24 mouse cellular contexts compared by ENCODE assay signal in the genomic region with DNA sequence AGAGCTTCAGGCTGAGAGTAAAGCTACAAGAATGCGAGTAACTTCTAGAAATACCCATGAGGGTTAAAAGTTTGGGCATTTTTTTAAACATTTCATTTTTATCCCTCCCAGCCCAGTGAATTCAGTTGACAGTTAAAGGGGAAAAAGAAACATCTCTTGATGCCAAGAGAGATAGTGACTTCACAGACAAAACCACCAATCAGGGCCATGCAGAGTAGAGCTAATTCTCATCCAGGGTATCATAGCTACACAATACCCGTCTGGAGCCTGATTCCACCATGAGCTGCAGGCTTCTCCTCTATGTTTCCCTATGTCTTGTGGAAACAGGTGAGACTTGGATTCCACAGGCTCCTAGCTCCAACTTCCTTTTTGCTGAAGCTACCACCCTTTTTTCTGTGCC. TPM values are rescaled to one million over a fixed set of nuclear protein-coding genes. Genes with fewer than 3 reads are reported as not detected.
"Had no signal": no experiment of that assay in that cellular context is flagged by ENCODE, and none has a peak within 500 bp of the region (broad histone marks: within the 10 kb centered on the region; RNA-seq: fewer than 3 reads in every experiment).

No protein-coding gene starts in this region.

- DNase-seq: kidney, adult 18-20 months; kidney, postnatal 10 days; kidney, postnatal 4 days; liver; liver, embryonic 13.5 days; liver, postnatal 0 days; lung, postnatal 14 days; retina, postnatal 1 day; right cerebral cortex, postnatal 4 days; spleen, adult 18-20 months had no signal

- H3K27me3 ChIP-seq: intestine, embryonic 15.5 days; limb, embryonic 12.5 days; liver, embryonic 13.5 days; lung, embryonic 15.5 days; midbrain, embryonic 12.5 days; neural tube, embryonic 12.5 days had no signal

- H3K9me3 ChIP-seq: intestine, embryonic 15.5 days; limb, embryonic 12.5 days; liver, embryonic 13.5 days; lung, embryonic 15.5 days; midbrain, embryonic 12.5 days; neural tube, embryonic 12.5 days had no signal

- H3K36me3 ChIP-seq: intestine, embryonic 15.5 days; limb, embryonic 12.5 days; liver, embryonic 13.5 days; lung, embryonic 15.5 days; midbrain, embryonic 12.5 days; neural tube, embryonic 12.5 days had no signal

- ATAC-seq: intestine, embryonic 15.5 days; midbrain, embryonic 16.5 days had no signal

- H3K27ac ChIP-seq: intestine, embryonic 15.5 days; layer of hippocampus, adult 2 months; limb, embryonic 12.5 days; liver, embryonic 13.5 days; lung, embryonic 15.5 days; macrophage; midbrain, embryonic 12.5 days; neural tube, embryonic 12.5 days had no signal

- H3K4me2 ChIP-seq: intestine, embryonic 15.5 days; limb, embryonic 12.5 days; liver, embryonic 13.5 days; lung, embryonic 15.5 days; midbrain, embryonic 12.5 days; neural tube, embryonic 12.5 days had no signal

- H3K9ac ChIP-seq: intestine, embryonic 15.5 days; limb, embryonic 12.5 days; liver, embryonic 13.5 days; liver, postnatal 0 days; lung, embryonic 15.5 days; midbrain, embryonic 12.5 days; neural tube, embryonic 12.5 days had no signal

- H3K4me3 ChIP-seq: intestine, embryonic 15.5 days; layer of hippocampus, adult 2 months; limb, embryonic 12.5 days; liver, embryonic 13.5 days; lung, embryonic 15.5 days; midbrain, embryonic 12.5 days; neural tube, embryonic 12.5 days had no signal

- H3K4me1 ChIP-seq: intestine, embryonic 15.5 days; limb, embryonic 12.5 days; liver, embryonic 13.5 days; lung, embryonic 15.5 days; midbrain, embryonic 12.5 days; neural tube, embryonic 12.5 days had no signal

RNA-seq across cellular contexts. Expression of a gene that starts 26.8 kb away (rescaled TPM):
- total RNA-seq: layer of hippocampus, adult 2 months; layer of hippocampus, postnatal 10 days; left cerebral cortex, postnatal 36 days; megakaryocyte-erythroid progenitor cell, adult 5-6 weeks; neutrophil, adult 5-6 weeks had no signal
- polyA plus RNA-seq: kidney, embryonic 14.5 days; limb, embryonic 12.5 days; liver, embryonic 13.5 days; liver, postnatal 0 days; lung, embryonic 15.5 days; macrophage; midbrain, embryonic 12.5 days; midbrain, embryonic 16.5 days; neural tube, embryonic 12.5 days; stomach, embryonic 14.5 days had no signal
